Mouse (Mus musculus): Measurements from ENCODE around the gene Fibp. TPM values are rescaled to one million over a fixed set of nuclear protein-coding genes. Genes with fewer than 3 reads are reported as not detected.

Fibp gene
- polyA plus RNA-seq, 1 experiment from 2014 or later: 116 TPM

- H3K4me2 ChIP-seq (replicated peaks; ENCODE audit: low read depth): no peak overlapping the region
- WGBS: 53% methylated on average over 9 of the region's 9 CpGs
These were observed 16.0 kb upstream of the Fibp start for GRCm38 (mm10) chr19:5444371-5444908.

GRCm38 (mm10) chr19:5444954-5445353 is 15.5 kb upstream of the Fibp start:
- no peak for TF ChIP-seq CTCF (IDR thresholded peaks at IDR 0.05; ENCODE audit: low read depth)
- peaks cover 24% of the 10 kb centered on the region for H3K27me3 ChIP-seq (replicated peaks; ENCODE audit: control insufficient read depth, insufficient read depth, low read length)
- ATAC-seq: no peak

More at GRCm38 (mm10) chr19:5444371-5444908, 16.0 kb upstream of the Fibp start:
- no peaks in the 10 kb centered on the region for H3K9me3 ChIP-seq (ENCODE audit: control insufficient read depth)
- ATAC-seq: no peak
- H3K9ac ChIP-seq (ENCODE audit: low read depth, low read length): no peak overlapping the region
- TF ChIP-seq CTCF (IDR thresholded peaks at IDR 0.05; ENCODE audit: low read depth): no peak
- H3K4me1 ChIP-seq (replicated peaks; ENCODE audit: control insufficient read depth, insufficient read depth, low read length): 0 out of 2 replicates have a peak, but pooled peaks cover 6% of the 10 kb centered on the region
- H3K36me3 ChIP-seq (ENCODE audit: control insufficient read depth, insufficient read depth): no peaks in the 10 kb centered on the region
- peaks cover 19% of the 10 kb centered on the region for H3K27me3 ChIP-seq (replicated peaks; ENCODE audit: control insufficient read depth, insufficient read depth, low read length)
- no peak overlapping the region for H3K4me3 ChIP-seq (ENCODE audit: low read depth, low read length)
- no peak overlapping the region for H3K27ac ChIP-seq (ENCODE audit: low read depth, low read length)

GRCm38 (mm10) chr19:5445747-5446146 is 14.7 kb upstream of the Fibp start:
- Histone ChIP-seq H3K36me3 (ENCODE audit: control insufficient read depth, insufficient read depth) (no peaks in the 10 kb centered on the region), H3K9me3 (ENCODE audit: control insufficient read depth) (no peaks in the 10 kb centered on the region), H3K9ac (ENCODE audit: low read depth, low read length) (no peak overlapping the region), H3K4me1 (replicated peaks; ENCODE audit: control insufficient read depth, insufficient read depth, low read length) (0 out of 2 replicates have a peak, but pooled peaks cover 6% of the 10 kb centered on the region), H3K27ac (ENCODE audit: low read depth, low read length) (no peak overlapping the region), H3K4me2 (replicated peaks; ENCODE audit: low read depth) (no peak overlapping the region), H3K4me3 (ENCODE audit: low read depth, low read length) (no peak overlapping the region), H3K27me3 (replicated peaks; ENCODE audit: control insufficient read depth, insufficient read depth, low read length) (peaks cover 29% of the 10 kb centered on the region)
- WGBS: 90% methylated on average over 5 of the region's 5 CpGs
- no peak for ATAC-seq
- TF ChIP-seq CTCF (IDR thresholded peaks at IDR 0.05; ENCODE audit: low read depth): no peak

More at GRCm38 (mm10) chr19:5444954-5445353, 15.5 kb upstream of the Fibp start:
- Histone ChIP-seq H3K4me3 (ENCODE audit: low read depth, low read length) (no peak overlapping the region), H3K36me3 (ENCODE audit: control insufficient read depth, insufficient read depth) (no peaks in the 10 kb centered on the region), H3K9me3 (ENCODE audit: control insufficient read depth) (no peaks in the 10 kb centered on the region), H3K9ac (ENCODE audit: low read depth, low read length) (no peak overlapping the region), H3K4me1 (replicated peaks; ENCODE audit: control insufficient read depth, insufficient read depth, low read length) (0 out of 2 replicates have a peak, but pooled peaks cover 6% of the 10 kb centered on the region), H3K4me2 (replicated peaks; ENCODE audit: low read depth) (no peak overlapping the region), H3K27ac (ENCODE audit: low read depth, low read length) (no peak overlapping the region)
- 30% methylated on average over 7 of the region's 7 CpGs for WGBS

GRCm38 (mm10) chr19:5447515-5448353 is 12.7 kb upstream of the Fibp start, which contains the start of gene Fosl1:
Fosl1 (plus strand) TSS chr19:5447547.
- Histone ChIP-seq H3K9ac (ENCODE audit: low read depth, low read length) (peak within 1 kb of the TSS; percentile 7; the same call in 1 of the 2 replicates), H3K27ac (ENCODE audit: low read depth, low read length) (no peak within 1 kb of the TSS), H3K27me3 (replicated peaks; ENCODE audit: control insufficient read depth, insufficient read depth, low read length) (peaks cover 29% of the 10 kb centered on the region), H3K9me3 (ENCODE audit: control insufficient read depth) (no peaks in the 10 kb centered on the region), H3K4me3 (ENCODE audit: low read depth, low read length) (peak within 1 kb of the TSS; percentile 48), H3K36me3 (ENCODE audit: control insufficient read depth, insufficient read depth) (no peaks in the 10 kb centered on the region), H3K4me2 (replicated peaks; ENCODE audit: low read depth) (peak within 1 kb of the TSS; percentile 84), H3K4me1 (replicated peaks; ENCODE audit: control insufficient read depth, insufficient read depth, low read length) (0 out of 2 replicates have a peak, but pooled peaks cover 6% of the 10 kb centered on the region)
- ATAC-seq: peak; percentile 71
- under 1% methylated on average over 70 of the region's 70 CpGs for WGBS
- TF ChIP-seq CTCF (IDR thresholded peaks at IDR 0.05; ENCODE audit: low read depth): no peak

DNA sequence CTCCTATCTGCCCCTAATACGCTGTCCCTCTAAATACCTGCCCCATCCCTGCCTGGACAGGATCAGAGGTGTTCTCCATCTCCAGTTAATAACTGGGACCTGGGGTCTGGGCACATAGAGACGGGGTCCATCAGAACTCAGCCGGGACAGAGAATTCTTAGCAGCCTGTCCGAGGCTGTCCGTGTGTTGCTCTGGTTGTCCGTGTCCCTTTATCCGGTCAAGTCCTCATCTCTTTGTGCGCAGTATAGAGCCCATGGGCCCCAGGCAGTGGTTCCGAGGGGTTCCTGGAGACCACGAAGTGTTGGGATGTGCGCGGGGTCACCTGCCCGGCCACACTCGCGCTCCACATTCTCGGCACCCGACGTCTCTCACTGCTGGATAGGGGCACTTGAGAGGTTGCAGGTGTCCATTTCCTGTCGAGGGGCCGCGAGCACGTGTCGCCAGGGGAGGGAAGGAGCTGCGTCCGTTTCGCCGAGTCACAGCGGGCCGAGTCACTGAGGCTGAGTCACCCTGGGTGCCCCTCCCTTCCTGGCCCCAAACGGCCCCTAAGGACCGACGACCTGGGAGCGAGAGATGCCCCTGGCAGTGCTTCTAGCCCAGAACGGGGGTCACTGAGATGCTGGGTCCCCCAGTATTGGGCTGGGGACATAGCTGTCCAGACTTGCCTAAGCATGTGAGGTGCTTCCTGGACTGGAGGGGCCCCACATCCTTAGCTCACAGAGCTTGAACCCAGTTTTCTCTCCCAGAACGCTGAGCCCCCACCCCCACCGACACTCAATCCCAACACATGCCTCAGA is 11.9 kb upstream of the Fibp start:
- H3K4me1 ChIP-seq (replicated peaks; ENCODE audit: control insufficient read depth, insufficient read depth, low read length): 0 out of 2 replicates have a peak, but pooled peaks cover 6% of the 10 kb centered on the region
- peak overlapping the region; percentile 48 for H3K4me3 ChIP-seq (ENCODE audit: low read depth, low read length)
- H3K9ac ChIP-seq (ENCODE audit: low read depth, low read length): no peak overlapping the region
- H3K27ac ChIP-seq (ENCODE audit: low read depth, low read length): no peak overlapping the region
- H3K4me2 ChIP-seq (replicated peaks; ENCODE audit: low read depth): peak overlapping the region; percentile 84
- no peak for TF ChIP-seq CTCF (IDR thresholded peaks at IDR 0.05; ENCODE audit: low read depth)
- H3K36me3 ChIP-seq (ENCODE audit: control insufficient read depth, insufficient read depth): no peaks in the 10 kb centered on the region; the same call in 1 of the 2 replicates
- WGBS: 6% methylated on average over 35 of the region's 36 CpGs
- H3K27me3 ChIP-seq (replicated peaks; ENCODE audit: control insufficient read depth, insufficient read depth, low read length): peaks cover 29% of the 10 kb centered on the region
- no peaks in the 10 kb centered on the region for H3K9me3 ChIP-seq (ENCODE audit: control insufficient read depth)
- no peak for ATAC-seq

Measured in intestine, postnatal 0 days (tissue).